10 mouse cellular contexts compared by ENCODE assay signal in the genomic region with DNA sequence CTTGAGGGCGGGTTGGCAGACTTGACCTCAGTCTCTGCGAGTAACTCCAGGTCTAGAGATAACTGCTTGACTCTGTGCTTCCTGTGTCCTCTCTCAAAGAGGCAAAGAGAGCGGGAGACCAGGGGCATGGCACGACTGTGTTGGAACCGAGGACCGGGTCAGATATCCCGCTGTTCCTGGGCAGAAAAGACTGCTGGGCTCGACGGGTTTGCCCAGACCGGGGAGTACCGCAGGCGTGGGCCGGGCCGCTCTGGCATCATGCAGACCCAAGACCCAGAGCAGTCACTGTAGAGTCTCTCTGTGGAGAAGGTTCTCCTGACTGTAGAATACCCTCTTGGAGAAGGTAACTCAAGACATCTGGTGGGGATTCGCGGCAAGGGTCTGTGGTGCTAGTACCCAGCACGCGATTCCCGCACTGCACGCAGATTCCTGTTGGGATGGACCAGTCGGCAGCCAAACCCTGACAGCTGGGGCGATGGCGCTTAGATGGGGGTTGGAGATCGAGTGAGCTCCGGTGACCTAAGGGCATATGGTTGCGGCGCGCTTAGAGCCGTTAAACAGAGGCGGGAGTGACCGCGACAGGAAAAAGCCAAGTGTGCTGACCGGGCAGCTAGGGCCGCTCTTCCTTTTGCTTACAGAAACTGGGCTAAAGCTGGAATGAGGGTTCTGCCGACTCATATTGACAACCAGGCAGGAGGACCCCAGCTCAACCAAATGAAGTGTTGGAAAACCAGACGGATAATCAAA. TPM values are rescaled to one million over a fixed set of nuclear protein-coding genes. Genes with fewer than 3 reads are reported as not detected.
DNase-seq lines count a peak whose midpoint lies in the region; ATAC-seq and TF ChIP-seq lines count a peak whose summit lies in the region.
"Had no signal": no experiment of that assay in that cellular context is flagged by ENCODE, and none has a peak within 500 bp of the region (broad histone marks: within the 10 kb centered on the region; RNA-seq: fewer than 3 reads in every experiment).

No protein-coding gene starts in this region.

- H3K27ac ChIP-seq in heart, embryonic 10.5 days = no peak overlapping the region
- H3K27ac ChIP-seq in testis, adult 2 months (ENCODE audit: control insufficient read depth, insufficient read depth, low read depth, low read length) = no peak overlapping the region
- no peak overlapping the region for H3K27ac ChIP-seq in limb, embryonic 12.5 days

- peaks cover 24% of the 10 kb centered on the region for H3K4me1 ChIP-seq in heart, embryonic 10.5 days
- peaks cover 27% of the 10 kb centered on the region for H3K4me1 ChIP-seq in testis, adult 2 months (ENCODE audit: control insufficient read depth, insufficient read depth, low read length)
- H3K4me1 ChIP-seq in limb, embryonic 12.5 days (replicated peaks) = peaks cover 27% of the 10 kb centered on the region

- ATAC-seq in limb, embryonic 12.5 days (ENCODE audit: insufficient number of reproducible peaks, insufficient read depth, low FRiP score, low TSS enrichment, low read depth) = no peak

- H3K36me3 ChIP-seq in heart, embryonic 10.5 days = no peaks in the 10 kb centered on the region
- H3K36me3 ChIP-seq in testis, adult 2 months (ENCODE audit: control insufficient read depth, insufficient read depth, low read length) = no peaks in the 10 kb centered on the region
- H3K36me3 ChIP-seq in limb, embryonic 12.5 days = no peaks in the 10 kb centered on the region

- peaks cover 100% of the 10 kb centered on the region for H3K27me3 ChIP-seq in heart, embryonic 10.5 days (ENCODE audit: insufficient read depth, poor library complexity, severe bottlenecking)
- H3K27me3 ChIP-seq in testis, adult 2 months (ENCODE audit: control insufficient read depth, insufficient read depth, low read length) = peaks cover 18% of the 10 kb centered on the region
- peaks cover 100% of the 10 kb centered on the region for H3K27me3 ChIP-seq in limb, embryonic 12.5 days

- under 1% methylated on average over 36 of the region's 36 CpGs for WGBS in heart, embryonic 10.5 days
- WGBS in limb, embryonic 12.5 days = under 1% methylated on average over 36 of the region's 36 CpGs

- no peak for TF ChIP-seq POLR2A in testis, adult 2 months (IDR thresholded peaks at IDR 0.05; ENCODE audit: control insufficient read depth, low read depth, low read length)

- H3K9ac ChIP-seq in limb, embryonic 12.5 days (replicated peaks) = no peak overlapping the region

- H3K9me3 ChIP-seq in heart, embryonic 10.5 days = no peaks in the 10 kb centered on the region
- H3K9me3 ChIP-seq in limb, embryonic 12.5 days = no peaks in the 10 kb centered on the region

- H3K4me3 ChIP-seq in heart, embryonic 10.5 days = peak overlapping the region; percentile 31
- H3K4me3 ChIP-seq in testis, adult 2 months (ENCODE audit: control insufficient read depth, low read depth, low read length) = peak overlapping the region; percentile 47
- peak overlapping the region; percentile 11; the same call in 1 of the 2 replicates for H3K4me3 ChIP-seq in limb, embryonic 12.5 days (replicated peaks)
- H3K4me3 ChIP-seq: myocyte had no signal

- TF ChIP-seq CTCF in testis, adult 2 months (IDR thresholded peaks at IDR 0.05; ENCODE audit: control insufficient read depth, insufficient read depth, insufficient replicate concordance, low read depth, low read length) = no peak

- H3K4me2 ChIP-seq in limb, embryonic 12.5 days = peak overlapping the region; percentile 33

- intact Hi-C loops in heart, postnatal 25 days (cut with DNase I) = no loop called here
- intact Hi-C loops in left cerebral cortex, postnatal 10 days (cut with DNase I) = loop anchor here (5.0 kb wide), 1 partner anchor 1034 kb away; no protein-coding TSS in a partner anchor

- peak; percentile 81 for DNase-seq in heart, embryonic 10.5 days (ENCODE audit: low spot score)
- no peak for DNase-seq in heart, postnatal 25 days (ENCODE audit: low spot score)
- DNase-seq in testis, postnatal 10 days (ENCODE audit: low spot score) = no peak
- DNase-seq in layer of hippocampus, postnatal 14 days (ENCODE audit: low spot score in 2 of 2) = no peak
- DNase-seq in left cerebral cortex, postnatal 10 days (ENCODE audit: extremely low spot score in 1 of 2, low spot score in 2 of 2) = no peak
- no peak for DNase-seq in left cerebral cortex, adult 9 months (ENCODE audit: low spot score in 2 of 2)

RNA-seq across cellular contexts. Expression of gene Dmbx1, which starts 3.7 kb away (rescaled TPM):
- not detected in 2 replicates for polyA plus RNA-seq in heart, embryonic 10.5 days (2016; fragmentation: Nextera tagmentation; extraction: Ambion mirVana)
- total RNA-seq in heart, postnatal 25 days (2021) = not detected
- polyA plus RNA-seq in testis, adult 2 months (2012; rRNA removed) = 0.08 and 0.25 TPM in 2 replicates
- 0.08 and 0.13 TPM in 2 replicates for polyA plus RNA-seq in limb, embryonic 12.5 days (2016; fragmentation: Nextera tagmentation; extraction: Ambion mirVana)
- total RNA-seq in layer of hippocampus, postnatal 14 days (2021) = under 1 TPM; 0.14 to 0.21 TPM
- total RNA-seq in left cerebral cortex, postnatal 10 days (2021) = under 1 TPM; 0.21 to 0.22 TPM
- total RNA-seq: CH12.LX had no signal

RNA-seq across cellular contexts. Expression of gene 6430628N08Rik, which starts 45.5 kb away (rescaled TPM):
- polyA plus RNA-seq in heart, embryonic 10.5 days (2016; fragmentation: Nextera tagmentation; extraction: Ambion mirVana) = not detected in 2 replicates
- total RNA-seq in heart, postnatal 25 days (2021) = not detected
- not detected in 2 replicates for polyA plus RNA-seq in testis, adult 2 months (2012; rRNA removed)
- 0.13 and 0.38 TPM in 2 replicates for polyA plus RNA-seq in limb, embryonic 12.5 days (2016; fragmentation: Nextera tagmentation; extraction: Ambion mirVana)
- not detected for total RNA-seq in layer of hippocampus, postnatal 14 days (2021)
- under 1 TPM in 1 of 2 experiments, not detected in 1; 0.49 TPM for total RNA-seq in left cerebral cortex, postnatal 10 days (2021)
- total RNA-seq: CH12.LX had no signal
- polyA plus RNA-seq: myocyte had no signal

RNA-seq across cellular contexts. Expression of gene Kncn, which starts 51.8 kb away (rescaled TPM):
- not detected in 2 replicates for polyA plus RNA-seq in heart, embryonic 10.5 days (2016; fragmentation: Nextera tagmentation; extraction: Ambion mirVana)
- total RNA-seq in heart, postnatal 25 days (2021) = not detected
- polyA plus RNA-seq in testis, adult 2 months (2012; rRNA removed) = 0.96 and 1.0 TPM in 2 replicates
- not detected in 2 replicates for polyA plus RNA-seq in limb, embryonic 12.5 days (2016; fragmentation: Nextera tagmentation; extraction: Ambion mirVana)
- total RNA-seq in layer of hippocampus, postnatal 14 days (2021) = under 1 TPM; 0.26 to 0.55 TPM
- total RNA-seq in left cerebral cortex, postnatal 10 days (2021) = under 1 TPM; 0.16 to 0.64 TPM
- total RNA-seq: CH12.LX had no signal
- polyA plus RNA-seq: myocyte had no signal
